8 mouse cellular contexts compared by ENCODE assay signal in genomic region chr11:65678824-65679402, GRCm38 (mm10).
DNase-seq lines count a peak whose midpoint lies in the region; ATAC-seq and TF ChIP-seq lines count a peak whose summit lies in the region.

No protein-coding gene starts in this region.

- no peak overlapping the region for H3K4me3 ChIP-seq in intestine, postnatal 0 days (ENCODE audit: low read depth, low read length)
- H3K4me3 ChIP-seq in liver, embryonic 11.5 days (ENCODE audit: low read depth, low read length) = no peak overlapping the region

- no peaks in the 10 kb centered on the region for H3K9me3 ChIP-seq in intestine, postnatal 0 days (ENCODE audit: control insufficient read depth)
- no peaks in the 10 kb centered on the region for H3K9me3 ChIP-seq in liver, embryonic 11.5 days (ENCODE audit: control insufficient read depth, low read length)

- no peaks in the 10 kb centered on the region for H3K27me3 ChIP-seq in intestine, postnatal 0 days (replicated peaks; ENCODE audit: control insufficient read depth, insufficient read depth, low read length)
- H3K27me3 ChIP-seq in liver, embryonic 11.5 days (replicated peaks; ENCODE audit: control insufficient read depth, insufficient read depth, low read length) = no peaks in the 10 kb centered on the region

- WGBS in intestine, postnatal 0 days = 22% methylated on average over 12 of the region's 12 CpGs
- WGBS in liver, embryonic 11.5 days = 39% methylated on average over 12 of the region's 12 CpGs

- no peak overlapping the region for H3K27ac ChIP-seq in intestine, postnatal 0 days (ENCODE audit: low read depth, low read length)
- H3K27ac ChIP-seq in liver, embryonic 11.5 days (ENCODE audit: low read depth, low read length) = no peak overlapping the region

- peak; percentile 86 for DNase-seq in heart, adult 11 months
- DNase-seq in heart, postnatal 25 days (ENCODE audit: low spot score) = no peak
- DNase-seq in brain, adult 2 months (ENCODE audit: low read depth, low spot score) = peak; percentile 69
- DNase-seq in forelimb bud, embryonic 11.5 days (ENCODE audit: low read depth, low spot score) = peak; percentile 54
- no peak for DNase-seq in liver, embryonic 11.5 days (ENCODE audit: low spot score)
- DNase-seq in retina, embryonic 14.5 days (ENCODE audit: low spot score) = peak; percentile 71

- intact Hi-C loops in heart, postnatal 25 days (cut with DNase I) = loop anchor here (2.0 to 10.0 kb wide), 4 partner anchors 314 to 674 kb away; no protein-coding TSS in a partner anchor

- no peak overlapping the region for H3K4me2 ChIP-seq in intestine, postnatal 0 days (replicated peaks; ENCODE audit: low read depth)
- no peak overlapping the region for H3K4me2 ChIP-seq in liver, embryonic 11.5 days

- ATAC-seq in intestine, postnatal 0 days = no peak
- peak; percentile 54; the same call in 1 of the 2 replicates for ATAC-seq in liver, embryonic 11.5 days (replicated peaks; ENCODE audit: low FRiP score)
- ATAC-seq in activated CD4-positive, CD25-positive, alpha-beta regulatory T cell, adult 4 months = no peak

- no peak overlapping the region for H3K9ac ChIP-seq in intestine, postnatal 0 days (ENCODE audit: low read depth, low read length)
- H3K9ac ChIP-seq in liver, embryonic 11.5 days (ENCODE audit: low read depth, low read length) = no peak overlapping the region

- H3K4me1 ChIP-seq in intestine, postnatal 0 days (replicated peaks; ENCODE audit: control insufficient read depth, insufficient read depth, low read length) = no peaks in the 10 kb centered on the region
- no peaks in the 10 kb centered on the region for H3K4me1 ChIP-seq in liver, embryonic 11.5 days (replicated peaks; ENCODE audit: control insufficient read depth, insufficient read depth, low read length)

- peak; percentile 78 for TF ChIP-seq CTCF in intestine, postnatal 0 days (IDR thresholded peaks at IDR 0.05; ENCODE audit: low read depth)

- no peaks in the 10 kb centered on the region for H3K36me3 ChIP-seq in intestine, postnatal 0 days (ENCODE audit: control insufficient read depth, insufficient read depth)
- no peaks in the 10 kb centered on the region for H3K36me3 ChIP-seq in liver, embryonic 11.5 days (ENCODE audit: control insufficient read depth, insufficient read depth, low read length)

Comparison
In these comparisons a context has a peak if more than half of its experiments do, and no peak if none do; other contexts are left out.
1. DNase-seq: peak in heart, adult 11 months (single experiment), brain, adult 2 months (single experiment), forelimb bud, embryonic 11.5 days (single experiment) and retina, embryonic 14.5 days (single experiment); none in heart, postnatal 25 days (single experiment) and liver, embryonic 11.5 days (single experiment).